Mouse (Mus musculus): Measurements from ENCODE around the gene Ddb2. TPM values are rescaled to one million over a fixed set of nuclear protein-coding genes. Genes with fewer than 3 reads are reported as not detected.

Ddb2 gene
- polyA plus RNA-seq, 1 experiment from 2014 or later: 13.6 TPM

GRCm38 (mm10) chr2:91263692-91264660 lies 27.2 kb upstream of the Ddb2 start:
- TF ChIP-seq CTCF (IDR thresholded peaks at IDR 0.05; ENCODE audit: low read depth): no peak
- WGBS: 76% methylated on average over 17 of the region's 17 CpGs
- Histone ChIP-seq H3K36me3 (ENCODE audit: insufficient read depth, low read length) (peaks cover 33% of the 10 kb centered on the region), H3K4me2 (ENCODE audit: low read length) (peak overlapping the region; percentile 57), H3K27me3 (ENCODE audit: insufficient read depth, low read length) (no peaks in the 10 kb centered on the region), H3K9ac (ENCODE audit: low read depth, low read length) (peak overlapping the region; percentile 49), H3K4me3 (replicated peaks; ENCODE audit: low read depth, low read length) (0 out of 2 replicates have a peak overlapping the region, but pooled peaks have one; percentile 21), H3K27ac (peak overlapping the region; percentile 95), H3K9me3 (replicated peaks; ENCODE audit: low read length) (no peaks in the 10 kb centered on the region), H3K4me1 (replicated peaks; ENCODE audit: insufficient read depth, low read length) (peaks cover 8% of the 10 kb centered on the region; the same call in 1 of the 2 replicates)
- no peak for DNase-seq (ENCODE audit: low spot score)
- no peak for ATAC-seq (replicated peaks; ENCODE audit: low FRiP score, low read depth)

GRCm38 (mm10) chr2:91259493-91259892 lies 22.7 kb upstream of the Ddb2 start:
- Histone ChIP-seq H3K9me3 (replicated peaks; ENCODE audit: low read length) (no peaks in the 10 kb centered on the region), H3K9ac (ENCODE audit: low read depth, low read length) (no peak overlapping the region), H3K4me2 (ENCODE audit: low read length) (no peak overlapping the region), H3K4me3 (replicated peaks; ENCODE audit: low read depth, low read length) (no peak overlapping the region), H3K27me3 (ENCODE audit: insufficient read depth, low read length) (no peaks in the 10 kb centered on the region), H3K27ac (no peak overlapping the region), H3K36me3 (ENCODE audit: insufficient read depth, low read length) (0 out of 2 replicates have a peak, but pooled peaks cover 15% of the 10 kb centered on the region), H3K4me1 (replicated peaks; ENCODE audit: insufficient read depth, low read length) (peaks cover 18% of the 10 kb centered on the region)
- no peak for DNase-seq (ENCODE audit: low spot score)
- ATAC-seq (replicated peaks; ENCODE audit: low FRiP score, low read depth): no peak
- WGBS: 85% methylated on average over 1 of the region's 1 CpGs
- TF ChIP-seq CTCF (IDR thresholded peaks at IDR 0.05; ENCODE audit: low read depth): no peak

GRCm38 (mm10) chr2:91258830-91259229 lies 22.0 kb upstream of the Ddb2 start:
- H3K4me2 ChIP-seq (ENCODE audit: low read length): no peak overlapping the region

GRCm38 (mm10) chr2:91258054-91258453 lies 21.3 kb upstream of the Ddb2 start:
- H3K9me3 ChIP-seq (replicated peaks; ENCODE audit: low read length): no peaks in the 10 kb centered on the region
- DNase-seq (ENCODE audit: low spot score) (no peak), ATAC-seq (replicated peaks; ENCODE audit: low FRiP score, low read depth) (peak; percentile 1; the same call in 1 of the 2 replicates)
- H3K4me2 ChIP-seq (ENCODE audit: low read length): peak overlapping the region; percentile 93
- H3K4me1 ChIP-seq (replicated peaks; ENCODE audit: insufficient read depth, low read length): peaks cover 11% of the 10 kb centered on the region
- no peak for TF ChIP-seq CTCF (IDR thresholded peaks at IDR 0.05; ENCODE audit: low read depth)
- H3K36me3 ChIP-seq (ENCODE audit: insufficient read depth, low read length): 0 out of 2 replicates have a peak, but pooled peaks cover 10% of the 10 kb centered on the region
- no peaks in the 10 kb centered on the region for H3K27me3 ChIP-seq (ENCODE audit: insufficient read depth, low read length)
- peak overlapping the region; percentile 71 for H3K4me3 ChIP-seq (replicated peaks; ENCODE audit: low read depth, low read length)
- WGBS: 64% methylated on average over 5 of the region's 5 CpGs
- peak overlapping the region; percentile 72 for H3K9ac ChIP-seq (ENCODE audit: low read depth, low read length)
- H3K27ac ChIP-seq: peak overlapping the region; percentile 86

More at GRCm38 (mm10) chr2:91258830-91259229, 22.0 kb upstream of the Ddb2 start:
- Histone ChIP-seq H3K27ac (no peak overlapping the region), H3K4me3 (replicated peaks; ENCODE audit: low read depth, low read length) (no peak overlapping the region), H3K9me3 (replicated peaks; ENCODE audit: low read length) (no peaks in the 10 kb centered on the region), H3K9ac (ENCODE audit: low read depth, low read length) (no peak overlapping the region), H3K4me1 (replicated peaks; ENCODE audit: insufficient read depth, low read length) (peaks cover 11% of the 10 kb centered on the region), H3K27me3 (ENCODE audit: insufficient read depth, low read length) (no peaks in the 10 kb centered on the region), H3K36me3 (ENCODE audit: insufficient read depth, low read length) (0 out of 2 replicates have a peak, but pooled peaks cover 15% of the 10 kb centered on the region)
- ATAC-seq (replicated peaks; ENCODE audit: low FRiP score, low read depth) (no peak), DNase-seq (ENCODE audit: low spot score) (no peak)
- TF ChIP-seq CTCF (IDR thresholded peaks at IDR 0.05; ENCODE audit: low read depth): no peak
- WGBS: 50% methylated on average over 1 of the region's 1 CpGs

- peak overlapping the region; percentile 72 for H3K9ac ChIP-seq (ENCODE audit: low read depth, low read length)
- peak overlapping the region; percentile 71 for H3K4me3 ChIP-seq (replicated peaks; ENCODE audit: low read depth, low read length)
- peak; percentile 71 for ATAC-seq (replicated peaks; ENCODE audit: low FRiP score, low read depth)
- peak overlapping the region; percentile 86 for H3K27ac ChIP-seq
- H3K4me2 ChIP-seq (ENCODE audit: low read length): peak overlapping the region; percentile 93
- peaks cover 11% of the 10 kb centered on the region for H3K4me1 ChIP-seq (replicated peaks; ENCODE audit: insufficient read depth, low read length)
- DNase-seq (ENCODE audit: low spot score): peak; percentile 84
- H3K9me3 ChIP-seq (replicated peaks; ENCODE audit: low read length): no peaks in the 10 kb centered on the region
- no peaks in the 10 kb centered on the region for H3K27me3 ChIP-seq (ENCODE audit: insufficient read depth, low read length)
- TF ChIP-seq CTCF (IDR thresholded peaks at IDR 0.05; ENCODE audit: low read depth): no peak
- WGBS: 2% methylated on average over 22 of the region's 22 CpGs
- 0 out of 2 replicates have a peak, but pooled peaks cover 10% of the 10 kb centered on the region for H3K36me3 ChIP-seq (ENCODE audit: insufficient read depth, low read length)
These were observed 20.6 kb upstream of the Ddb2 start for GRCm38 (mm10) chr2:91257126-91257980.

All from kidney, postnatal 0 days (tissue).